Mouse (Mus musculus): ENCODE data around the gene Tmem260. TPM values are rescaled to one million over a fixed set of nuclear protein-coding genes. Genes with fewer than 3 reads are reported as not detected.

Tmem260 gene
- polyA plus RNA-seq, 1 experiment from 2014 or later, result 12.5 TPM

DNA sequence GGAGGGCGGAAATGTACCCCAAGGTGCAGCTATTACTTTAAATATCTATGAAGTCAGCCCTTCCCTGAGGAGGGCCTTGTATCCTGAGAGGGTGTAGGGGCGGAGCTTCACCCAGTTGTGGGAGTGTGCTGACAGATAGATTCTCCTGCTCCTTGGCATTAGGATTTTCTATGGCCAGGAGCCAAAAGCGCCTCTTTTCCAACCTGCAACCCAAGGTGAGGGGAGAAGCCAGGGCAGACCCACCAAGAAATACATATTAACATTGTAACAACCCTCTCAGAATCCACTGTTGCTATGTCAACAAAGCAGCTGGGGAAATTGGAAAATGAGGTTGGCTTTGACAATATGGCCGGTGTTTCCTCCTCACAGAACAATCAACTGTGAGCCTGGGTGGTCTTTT lies 107.3 kb downstream of the Tmem260 start:
- 69% methylated on average over 4 of the region's 4 CpGs for WGBS
- ATAC-seq (replicated peaks; ENCODE audit: extremely low read depth, insufficient read depth, low FRiP score), result no peak

DNA sequence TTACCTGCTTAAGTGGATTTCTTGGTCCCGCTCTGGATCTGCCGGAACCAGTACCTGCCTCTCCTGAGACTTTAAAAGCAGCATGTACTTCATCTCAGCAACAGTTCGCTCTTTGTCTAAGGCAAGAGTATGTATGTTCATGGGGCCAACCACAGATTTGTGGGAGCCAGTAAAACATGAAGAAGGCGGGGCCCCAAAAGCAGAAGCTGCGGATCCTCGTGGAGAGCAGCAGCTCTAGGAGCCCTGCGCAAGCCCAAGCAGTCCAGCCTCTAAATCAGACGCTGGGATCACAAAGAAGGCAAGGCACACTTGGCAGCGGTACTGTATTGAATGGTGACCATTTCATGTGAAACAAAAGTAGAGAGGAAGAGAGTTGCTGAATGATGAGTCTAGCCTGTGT lies 107.8 kb downstream of the Tmem260 start:
- no peaks in the 10 kb centered on the region for H3K27me3 ChIP-seq (ENCODE audit: control insufficient read depth, insufficient read depth, low read length)
- no peak for ATAC-seq (replicated peaks; ENCODE audit: extremely low read depth, insufficient read depth, low FRiP score)
- no peak overlapping the region for H3K4me2 ChIP-seq (ENCODE audit: low read depth, low read length)
- no peak overlapping the region for H3K27ac ChIP-seq (ENCODE audit: low read length)
- H3K9me3 ChIP-seq (replicated peaks; ENCODE audit: control insufficient read depth, low read length), result no peaks in the 10 kb centered on the region
- no peaks in the 10 kb centered on the region for H3K4me1 ChIP-seq (ENCODE audit: control insufficient read depth, insufficient read depth, low read length)
- WGBS, result 77% methylated on average over 9 of the region's 9 CpGs
- no peak overlapping the region for H3K4me3 ChIP-seq (ENCODE audit: low read length)
- H3K9ac ChIP-seq (ENCODE audit: low read length), result no peak overlapping the region
- no peaks in the 10 kb centered on the region for H3K36me3 ChIP-seq (ENCODE audit: control insufficient read depth, insufficient read depth)

More for the DNA sequence above, 107.3 kb downstream of the Tmem260 start:
- Histone ChIP-seq H3K27ac (ENCODE audit: low read length) (no peak overlapping the region), H3K36me3 (ENCODE audit: control insufficient read depth, insufficient read depth) (no peaks in the 10 kb centered on the region), H3K4me3 (ENCODE audit: low read length) (no peak overlapping the region), H3K9me3 (replicated peaks; ENCODE audit: control insufficient read depth, low read length) (no peaks in the 10 kb centered on the region), H3K4me1 (ENCODE audit: control insufficient read depth, insufficient read depth, low read length) (no peaks in the 10 kb centered on the region), H3K4me2 (ENCODE audit: low read depth, low read length) (no peak overlapping the region), H3K9ac (ENCODE audit: low read length) (no peak overlapping the region), H3K27me3 (ENCODE audit: control insufficient read depth, insufficient read depth, low read length) (no peaks in the 10 kb centered on the region)

DNA sequence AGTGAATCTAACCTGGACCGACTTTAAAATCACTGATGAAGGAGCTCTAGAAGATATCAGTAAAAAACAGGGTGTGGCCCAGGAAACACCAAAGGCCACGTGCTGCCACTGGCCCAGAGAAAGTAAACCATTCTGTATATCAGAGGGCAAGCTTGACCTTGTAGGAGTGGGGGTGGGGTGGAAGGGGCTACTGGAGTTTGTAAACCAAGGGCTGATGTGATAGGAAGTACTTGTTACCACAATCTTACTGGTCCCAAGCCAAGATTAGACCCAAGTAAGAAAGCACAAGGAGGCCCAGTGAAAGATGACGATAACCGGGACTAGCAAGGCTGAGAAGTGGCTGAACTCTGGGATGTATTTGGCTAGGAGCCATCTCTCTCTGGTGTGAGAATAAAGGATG lies 113.1 kb downstream of the Tmem260 start:
- Histone ChIP-seq H3K4me1 (ENCODE audit: control insufficient read depth, insufficient read depth, low read length) (peaks cover 3% of the 10 kb centered on the region; the same call in 1 of the 2 replicates), H3K27ac (ENCODE audit: low read length) (no peak overlapping the region), H3K36me3 (ENCODE audit: control insufficient read depth, insufficient read depth) (no peaks in the 10 kb centered on the region), H3K4me2 (ENCODE audit: low read depth, low read length) (no peak overlapping the region), H3K9me3 (replicated peaks; ENCODE audit: control insufficient read depth, low read length) (no peaks in the 10 kb centered on the region), H3K27me3 (ENCODE audit: control insufficient read depth, insufficient read depth, low read length) (no peaks in the 10 kb centered on the region), H3K9ac (ENCODE audit: low read length) (no peak overlapping the region), H3K4me3 (ENCODE audit: low read length) (no peak overlapping the region)
- no peak for ATAC-seq (replicated peaks; ENCODE audit: extremely low read depth, insufficient read depth, low FRiP score)
- 36% methylated on average over 4 of the region's 4 CpGs for WGBS

DNA sequence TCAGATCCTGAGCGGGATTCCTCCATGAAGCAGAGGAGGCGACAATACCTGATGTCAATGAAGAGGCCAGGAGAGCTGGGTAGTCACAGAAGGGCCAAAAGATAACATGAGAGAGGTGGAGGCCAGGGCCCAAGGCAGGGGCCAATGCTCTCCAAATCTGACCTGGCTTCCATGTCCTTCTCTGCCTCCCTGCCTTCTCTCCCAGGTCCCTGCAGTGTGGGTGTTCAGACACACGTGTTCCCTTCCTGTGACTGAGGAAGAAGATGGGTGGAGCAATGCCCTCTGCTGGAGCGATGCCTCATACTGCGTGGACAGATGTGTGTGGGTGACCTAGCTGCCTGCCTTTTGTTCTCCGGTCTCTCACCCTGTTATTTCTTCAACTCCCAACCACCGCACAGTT lies 113.8 kb downstream of the Tmem260 start:
- Histone ChIP-seq H3K27me3 (ENCODE audit: control insufficient read depth, insufficient read depth, low read length) (no peaks in the 10 kb centered on the region), H3K4me2 (ENCODE audit: low read depth, low read length) (no peak overlapping the region), H3K4me1 (ENCODE audit: control insufficient read depth, insufficient read depth, low read length) (peaks cover 3% of the 10 kb centered on the region; the same call in 1 of the 2 replicates), H3K36me3 (ENCODE audit: control insufficient read depth, insufficient read depth) (no peaks in the 10 kb centered on the region), H3K27ac (ENCODE audit: low read length) (no peak overlapping the region), H3K4me3 (ENCODE audit: low read length) (no peak overlapping the region), H3K9me3 (replicated peaks; ENCODE audit: control insufficient read depth, low read length) (no peaks in the 10 kb centered on the region), H3K9ac (ENCODE audit: low read length) (no peak overlapping the region)
- WGBS, result 69% methylated on average over 7 of the region's 7 CpGs
- ATAC-seq (replicated peaks; ENCODE audit: extremely low read depth, insufficient read depth, low FRiP score), result no peak

DNA sequence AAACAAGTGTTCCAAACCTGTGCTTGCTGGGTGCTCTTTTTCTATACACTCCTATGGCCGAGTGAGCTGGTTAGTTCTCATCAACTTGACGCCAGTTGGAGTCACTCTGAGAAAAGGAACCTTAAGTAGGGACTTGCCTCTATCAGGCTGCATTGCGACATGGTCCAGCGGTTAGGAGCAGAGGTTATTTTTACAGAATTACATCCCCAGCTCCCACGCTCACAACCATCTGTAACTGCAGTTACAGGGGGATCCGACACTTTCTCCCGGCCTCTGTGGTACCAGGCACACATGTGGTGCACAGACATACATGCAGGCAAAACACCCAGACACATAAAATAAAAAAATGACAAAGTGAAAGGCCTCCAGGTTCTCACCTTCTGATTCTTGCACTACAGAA lies 120.7 kb downstream of the Tmem260 start:
- no peak overlapping the region for H3K4me3 ChIP-seq (ENCODE audit: low read length)
- no peak overlapping the region for H3K27ac ChIP-seq (ENCODE audit: low read length)
- H3K36me3 ChIP-seq (ENCODE audit: control insufficient read depth, insufficient read depth), result no peaks in the 10 kb centered on the region
- H3K4me2 ChIP-seq (ENCODE audit: low read depth, low read length), result no peak overlapping the region
- ATAC-seq (replicated peaks; ENCODE audit: extremely low read depth, insufficient read depth, low FRiP score), result no peak
- no peaks in the 10 kb centered on the region for H3K27me3 ChIP-seq (ENCODE audit: control insufficient read depth, insufficient read depth, low read length)
- H3K9me3 ChIP-seq (replicated peaks; ENCODE audit: control insufficient read depth, low read length), result no peaks in the 10 kb centered on the region
- WGBS, result 56% methylated on average over 7 of the region's 7 CpGs
- no peak overlapping the region for H3K9ac ChIP-seq (ENCODE audit: low read length)
- 0 out of 2 replicates have a peak, but pooled peaks cover 4% of the 10 kb centered on the region for H3K4me1 ChIP-seq (ENCODE audit: control insufficient read depth, insufficient read depth, low read length)

Other genes with a start within 250 kb of the Tmem260 start
- gene Otx2, start 227.7 kb downstream of the Tmem260 start, polyA plus RNA-seq (2015; fragmentation: Nextera tagmentation; extraction: Ambion mirVana), result not detected in 2 replicates

Measured in heart, embryonic 16.5 days (tissue).